Mouse (Mus musculus) kidney, postnatal 0 days (tissue): ENCODE results near the gene Rdm1. TPM values are rescaled to one million over a fixed set of nuclear protein-coding genes. Genes with fewer than 3 reads are reported as not detected.

Source experiments
- ATAC-seq: fragments of 200-750 bp; cut with Nextera tagmentation; replicated peaks from 2 replicates; pipeline ENCODE4 v1.8.0; 2017; ENCODE audit warnings: low read depth, moderate number of reproducible peaks, moderate TSS enrichment, moderate library complexity; ENCODE audit not compliant: low FRiP score
- DNase-seq: peaks from one replicate; pipeline ENCODE4 v3.0.0-alpha.2; 2016; ENCODE audit warnings: low spot score
- H3K27ac ChIP-seq: fragments of 300-500 bp; sonication (generic); 2 replicates; pipeline ENCODE4 v1.5.1; 2014; ENCODE audit warnings: mild to moderate bottlenecking
- H3K27me3 ChIP-seq: fragments of 300-500 bp; sonication (generic); 2 replicates; pipeline ENCODE4 v1.6.1; 2014; ENCODE audit warnings: low read length, mixed read lengths; ENCODE audit not compliant: insufficient read depth
- H3K36me3 ChIP-seq: fragments of 300-500 bp; sonication (generic); 2 replicates; pipeline ENCODE4 v1.6.1; 2014; ENCODE audit warnings: low read length, mixed read lengths; ENCODE audit not compliant: insufficient read depth
- H3K4me1 ChIP-seq: fragments of 300-500 bp; sonication (generic); replicated peaks from 2 replicates; pipeline ENCODE4 v1.6.1; 2014; ENCODE audit warnings: antibody characterized with exemption, low read length, mixed read lengths; ENCODE audit not compliant: insufficient read depth
- H3K4me2 ChIP-seq: fragments of 300-500 bp; sonication (generic); 2 replicates; pipeline ENCODE4 v1.6.1; 2014; ENCODE audit warnings: mild to moderate bottlenecking, low read length, moderate library complexity, mixed read lengths
- H3K4me3 ChIP-seq: fragments of 300-500 bp; sonication (generic); replicated peaks from 2 replicates; pipeline ENCODE4 v1.5.1; 2014; ENCODE audit warnings: low read depth, low read length
- H3K9ac ChIP-seq: fragments of 300-500 bp; sonication (generic); 2 replicates; pipeline ENCODE4 v1.6.1; 2014; ENCODE audit warnings: low read depth, low read length
- H3K9me3 ChIP-seq: fragments of 300-500 bp; sonication (generic); replicated peaks from 2 replicates; pipeline ENCODE4 v1.6.1; 2016; ENCODE audit warnings: low read length, inconsistent platforms, mixed read lengths
- CTCF ChIP-seq: IDR thresholded peaks from 2 replicates; pipeline ENCODE4 v1.5.1; 2016; ENCODE audit warnings: antibody characterized with exemption, low read depth, mild to moderate bottlenecking, moderate library complexity
- WGBS: fragments of 180-500 bp; shearing (Covaris S2); extraction: QIAGEN DNeasy Blood & Tissue Kit; methylation state at CpG from one replicate; pipeline ENCODE4 v1.1.7; 2014; 5-methylcytosine and 5-hydroxymethylcytosine counted together
- polyA plus RNA-seq: library from polyadenylated mRNA; unstranded; fragments of >200 nt; fragmentation: Nextera tagmentation; extraction: Ambion mirVana; gene quantifications from 2 replicates; pipeline ENCODE4 v1.2.1, GENCODE M21; 2015

Rdm1 gene
- polyA plus RNA-seq, 1 experiment from 2014 or later, result 37.6 TPM

DNA sequence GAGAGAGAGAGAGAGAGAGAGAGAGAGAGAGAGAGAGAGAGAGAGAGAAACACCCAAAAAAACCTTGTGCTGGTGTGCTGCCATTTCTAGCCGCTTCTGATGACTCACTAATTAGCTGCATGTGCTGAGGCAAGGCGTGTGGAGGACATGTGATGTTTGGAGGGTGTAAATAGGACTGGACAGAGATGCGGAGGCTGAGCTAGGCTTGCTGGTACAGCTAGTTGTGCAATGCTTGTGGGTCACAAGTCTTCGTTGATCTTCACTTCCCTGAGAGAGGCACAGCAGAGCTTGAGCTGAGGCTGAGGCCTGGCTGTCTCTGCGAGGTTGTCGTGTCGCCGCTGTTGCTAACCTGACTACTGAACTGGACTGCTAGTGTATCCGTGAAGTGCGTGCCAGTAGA is 39.3 kb upstream of the Rdm1 start:
- DNase-seq (no peak), ATAC-seq (no peak)
- Histone ChIP-seq H3K27ac (no peak overlapping the region), H3K4me3 (no peak overlapping the region), H3K9me3 (no peaks in the 10 kb centered on the region), H3K9ac (no peak overlapping the region), H3K36me3 (no peaks in the 10 kb centered on the region), H3K27me3 (no peaks in the 10 kb centered on the region), H3K4me1 (no peaks in the 10 kb centered on the region), H3K4me2 (no peak overlapping the region)
- WGBS, result 83% methylated on average over 10 of the region's 10 CpGs
- no peak for TF ChIP-seq CTCF

DNA sequence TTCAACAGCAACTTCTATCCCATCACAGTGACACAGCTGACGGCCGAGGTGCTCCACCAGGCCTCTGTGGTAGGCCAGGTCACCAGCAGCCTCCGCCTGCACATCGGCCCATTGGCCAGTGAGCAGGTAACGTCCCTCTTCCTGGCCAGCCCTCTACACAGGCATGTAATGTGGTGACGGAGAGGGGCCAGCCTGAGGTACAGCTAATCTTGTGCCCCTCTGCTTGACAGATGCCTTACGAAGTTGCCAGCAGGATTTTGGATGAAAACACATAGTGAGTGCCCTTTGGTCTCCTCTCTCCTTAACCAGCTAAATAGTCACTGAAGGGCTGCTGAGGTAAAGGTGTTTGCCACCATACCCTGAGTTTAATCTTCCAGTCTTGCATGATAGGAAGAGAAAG is 38.1 kb upstream of the Rdm1 start:
- no peak for DNase-seq
- Histone ChIP-seq H3K4me1 (no peaks in the 10 kb centered on the region), H3K4me3 (no peak overlapping the region), H3K9me3 (no peaks in the 10 kb centered on the region), H3K4me2 (no peak overlapping the region), H3K36me3 (no peaks in the 10 kb centered on the region), H3K9ac (no peak overlapping the region), H3K27me3 (no peaks in the 10 kb centered on the region), H3K27ac (peak overlapping the region; percentile 51; the same call in 1 of the 2 replicates)
- no peak for ATAC-seq
- no peak for TF ChIP-seq CTCF
- 88% methylated on average over 7 of the region's 7 CpGs for WGBS

DNA sequence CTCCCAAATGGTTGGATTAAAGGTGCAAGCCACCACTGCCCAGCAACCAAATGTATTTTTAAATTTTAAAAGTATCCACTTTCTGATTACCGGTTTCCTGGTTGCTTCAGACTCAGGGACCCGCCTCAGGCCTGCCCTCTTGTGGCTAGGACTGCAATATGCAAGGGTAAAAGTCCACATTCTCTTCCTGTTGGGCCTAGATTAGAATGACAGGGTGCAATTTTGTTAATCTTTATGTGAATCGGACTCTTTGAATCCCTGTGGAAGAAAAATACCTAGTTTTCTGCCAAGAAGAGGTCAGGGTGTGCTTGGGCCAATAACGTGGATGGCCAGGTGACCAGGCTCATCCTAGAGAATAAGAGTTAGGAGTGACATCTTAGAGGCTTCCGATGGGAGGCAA is 37.6 kb upstream of the Rdm1 start:
- H3K27me3 ChIP-seq, result no peaks in the 10 kb centered on the region
- H3K27ac ChIP-seq, result peak overlapping the region; percentile 69; the same call in 1 of the 2 replicates
- ATAC-seq (peak; percentile 62), DNase-seq (peak; percentile 82)
- TF ChIP-seq CTCF, result peak; percentile 84
- no peaks in the 10 kb centered on the region for H3K4me1 ChIP-seq
- 26% methylated on average over 5 of the region's 5 CpGs for WGBS
- no peaks in the 10 kb centered on the region for H3K36me3 ChIP-seq
- no peaks in the 10 kb centered on the region for H3K9me3 ChIP-seq
- H3K4me2 ChIP-seq, result no peak overlapping the region
- no peak overlapping the region for H3K9ac ChIP-seq
- no peak overlapping the region for H3K4me3 ChIP-seq

DNA sequence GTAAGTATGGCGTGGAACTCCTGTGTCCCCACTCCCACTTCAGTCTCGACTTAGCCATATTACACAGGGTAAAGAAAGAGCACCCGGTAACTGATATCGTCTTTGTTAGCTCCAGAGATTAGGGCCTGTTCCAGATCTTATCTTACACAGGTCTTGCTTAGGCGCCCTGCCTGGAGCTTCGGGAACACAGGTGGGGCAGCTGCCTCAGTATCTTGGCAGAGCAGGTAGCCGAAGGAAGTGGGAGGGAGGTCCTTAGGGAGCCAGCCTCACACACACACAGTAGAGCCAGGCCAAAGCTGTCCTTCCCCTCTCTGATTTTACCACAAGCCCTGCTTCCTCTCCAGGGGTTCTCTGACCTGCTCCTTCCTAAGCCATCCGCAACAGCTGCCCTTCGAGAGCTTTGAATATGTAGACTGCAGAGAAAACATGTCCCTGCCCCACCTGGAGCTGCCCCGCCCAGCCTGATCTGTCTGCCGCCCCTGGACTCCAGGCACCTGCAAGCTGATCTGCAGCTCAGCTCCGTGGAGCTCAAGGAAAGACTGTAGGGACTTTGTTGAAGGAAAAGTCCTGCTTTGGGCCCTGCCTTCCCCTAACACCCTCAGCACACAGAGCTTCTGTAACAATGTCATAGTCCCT is 36.9 kb upstream of the Rdm1 start:
- no peak for ATAC-seq
- Histone ChIP-seq H3K27me3 (no peaks in the 10 kb centered on the region), H3K4me3 (no peak overlapping the region), H3K27ac (peak overlapping the region; percentile 69; the same call in 1 of the 2 replicates), H3K9ac (no peak overlapping the region), H3K4me2 (no peak overlapping the region), H3K4me1 (no peaks in the 10 kb centered on the region), H3K36me3 (no peaks in the 10 kb centered on the region), H3K9me3 (no peaks in the 10 kb centered on the region)
- WGBS, result 76% methylated on average over 12 of the region's 12 CpGs
- DNase-seq, result no peak
- no peak for TF ChIP-seq CTCF

DNA sequence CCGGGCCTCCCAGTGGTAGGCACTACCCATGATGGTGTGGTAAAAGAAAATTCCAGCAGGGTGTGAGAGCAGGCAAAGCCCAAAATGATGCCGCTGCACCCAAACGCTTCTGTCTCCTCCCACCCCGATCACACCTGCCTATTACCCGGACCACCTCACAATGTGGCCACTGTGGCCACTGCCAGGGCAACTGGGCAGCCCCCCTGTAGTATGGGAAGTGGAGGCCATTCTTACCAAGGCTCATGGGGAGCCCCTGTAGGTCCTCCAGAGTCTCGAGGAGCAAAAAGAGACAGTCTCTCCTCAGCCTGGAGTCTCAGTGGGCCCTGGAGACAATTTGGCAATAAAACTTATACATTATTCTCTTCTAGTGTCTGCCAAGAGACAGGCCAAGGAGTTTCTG is 27.8 kb upstream of the Rdm1 start, which contains the start of gene Gm11634:
Gene Gm11634 (minus strand): TSS at position 101 of the 400 bp plus-strand sequence.
- ATAC-seq, result no peak

DNA sequence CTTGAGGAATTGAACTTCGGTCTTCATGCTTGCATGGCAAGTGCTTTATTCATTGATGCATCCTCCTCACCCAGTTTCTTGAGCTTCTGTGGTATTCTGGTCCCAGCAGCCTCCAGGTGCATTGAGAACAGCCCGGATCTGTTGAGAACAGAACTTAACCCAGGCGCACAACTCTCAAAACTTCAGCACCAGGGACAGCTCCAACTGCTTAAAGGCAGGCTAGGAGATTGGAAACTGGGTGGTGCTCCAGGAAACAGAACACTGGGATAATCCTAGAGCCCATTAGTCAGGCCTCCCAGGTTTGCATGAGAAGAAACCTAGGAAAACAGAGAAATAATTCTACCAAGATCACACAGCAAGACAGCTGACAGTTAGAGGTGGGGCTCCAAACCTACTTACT is 24.5 kb upstream of the Rdm1 start:
- TF ChIP-seq CTCF, result no peak
- Histone ChIP-seq H3K27me3 (no peaks in the 10 kb centered on the region), H3K36me3 (no peaks in the 10 kb centered on the region), H3K4me1 (no peaks in the 10 kb centered on the region), H3K9ac (no peak overlapping the region), H3K4me3 (no peak overlapping the region), H3K4me2 (no peak overlapping the region), H3K27ac (no peak overlapping the region), H3K9me3 (no peaks in the 10 kb centered on the region)
- ATAC-seq (no peak), DNase-seq (peak; percentile 90)
- WGBS, result 12% methylated on average over 3 of the region's 3 CpGs

More for the DNA sequence above, 27.8 kb upstream of the Rdm1 start, which contains the start of gene Gm11634:
- WGBS, result 82% methylated on average over 6 of the region's 6 CpGs
- H3K4me3 ChIP-seq, result no peak within 1 kb of the TSS
- H3K4me2 ChIP-seq, result no peak within 1 kb of the TSS
- H3K36me3 ChIP-seq, result no peaks in the 10 kb centered on the region
- no peaks in the 10 kb centered on the region for H3K9me3 ChIP-seq
- no peak for DNase-seq
- H3K27me3 ChIP-seq, result no peaks in the 10 kb centered on the region
- TF ChIP-seq CTCF, result no peak
- H3K27ac ChIP-seq, result no peak within 1 kb of the TSS
- no peaks in the 10 kb centered on the region for H3K4me1 ChIP-seq
- no peak within 1 kb of the TSS for H3K9ac ChIP-seq
